Mouse (Mus musculus): ENCODE data around the gene Tet2.

DNA sequence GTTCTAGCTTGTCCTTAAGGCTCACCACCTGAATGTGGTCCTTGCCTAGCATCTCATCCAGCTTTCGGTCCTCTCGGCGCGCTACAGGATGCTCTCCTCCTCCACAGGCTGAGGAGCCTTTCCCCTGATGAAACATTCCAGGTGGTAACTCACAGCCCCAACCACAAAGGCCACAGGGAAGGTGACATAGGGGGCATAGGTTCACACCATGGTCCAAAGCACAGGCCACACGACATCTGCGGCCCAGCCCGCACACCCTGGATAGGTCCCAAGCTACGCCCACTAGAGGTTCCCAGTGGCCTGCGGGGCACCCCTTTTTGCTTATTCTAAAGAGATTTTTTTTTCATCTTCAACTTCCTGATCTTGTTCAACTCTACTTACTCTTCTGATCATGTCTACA, 34.7 kb upstream of the Tet2 start:
- TF ChIP-seq CTCF (IDR thresholded peaks at IDR 0.05; ENCODE audit: low read depth, low read length) = no peak
- no peak for TF ChIP-seq POLR2A (IDR thresholded peaks at IDR 0.05; ENCODE audit: insufficient read depth, low read length)
- no peak for TF ChIP-seq EP300 (IDR thresholded peaks at IDR 0.05; ENCODE audit: insufficient read depth, low read depth, low read length)
